Mouse (Mus musculus) ovary, postnatal 36 days (tissue): ENCODE data around the gene Gm37240.
A peak's percentile ranks its signal among the peaks of the same experiment; 100 is the strongest.

Experiments used
- DNase-seq: peaks from one replicate; pipeline ENCODE4 v3.0.0; 2022; ENCODE audit warnings: low spot score, mixed read lengths

The Gm37240 gene

GRCm38 (mm10) chr3:84529021-84529420 lies 1358.3 kb downstream of the Gm37240 start:
- DNase-seq = no peak

GRCm38 (mm10) chr3:84524952-84525351 lies 1362.4 kb downstream of the Gm37240 start:
- no peak for DNase-seq

GRCm38 (mm10) chr3:84516163-84516562 lies 1371.2 kb downstream of the Gm37240 start:
- DNase-seq = no peak

- no peak for DNase-seq
Observed at GRCm38 (mm10) chr3:84512774-84513515, 1374.4 kb downstream of the Gm37240 start.

- no peak for DNase-seq
Observed at GRCm38 (mm10) chr3:84505193-84505592, 1382.1 kb downstream of the Gm37240 start.

- no peak for DNase-seq
Observed at GRCm38 (mm10) chr3:84504291-84504690, 1383.0 kb downstream of the Gm37240 start.

- no peak for DNase-seq
Observed at GRCm38 (mm10) chr3:84502101-84502500, 1385.2 kb downstream of the Gm37240 start.

- DNase-seq = no peak
Observed at GRCm38 (mm10) chr3:84500491-84500890, 1386.8 kb downstream of the Gm37240 start.

- no peak for DNase-seq
Observed at GRCm38 (mm10) chr3:84497718-84498117, 1389.6 kb downstream of the Gm37240 start.

GRCm38 (mm10) chr3:84492657-84493056 lies 1394.7 kb downstream of the Gm37240 start:
- DNase-seq = no peak

- no peak for DNase-seq
Observed at GRCm38 (mm10) chr3:84492148-84492547, 1395.2 kb downstream of the Gm37240 start.

- DNase-seq = no peak
Observed at GRCm38 (mm10) chr3:84488716-84489115, 1398.6 kb downstream of the Gm37240 start.

GRCm38 (mm10) chr3:84484891-84485290 lies 1402.4 kb downstream of the Gm37240 start:
- no peak for DNase-seq

- no peak for DNase-seq
Observed at GRCm38 (mm10) chr3:84484333-84484732, 1403.0 kb downstream of the Gm37240 start.

- no peak for DNase-seq
Observed at GRCm38 (mm10) chr3:84482121-84482520, 1405.2 kb downstream of the Gm37240 start.

- peak; percentile 57 for DNase-seq
Observed at GRCm38 (mm10) chr3:84481104-84481503, 1406.2 kb downstream of the Gm37240 start.

GRCm38 (mm10) chr3:84480006-84480897 lies 1407.1 kb downstream of the Gm37240 start, which contains the start of gene Fhdc1:
Gene Fhdc1, minus strand, starts transcription at chr3:84480429.
- peak; percentile 77 for DNase-seq

- peak; percentile 69 for DNase-seq
Observed at GRCm38 (mm10) chr3:84479293-84480005, 1407.9 kb downstream of the Gm37240 start.

- DNase-seq = no peak
Observed at GRCm38 (mm10) chr3:84478896-84479292, 1408.4 kb downstream of the Gm37240 start.

GRCm38 (mm10) chr3:84478195-84478594 lies 1409.1 kb downstream of the Gm37240 start:
- DNase-seq = no peak

GRCm38 (mm10) chr3:84477498-84477897 lies 1409.8 kb downstream of the Gm37240 start:
- no peak for DNase-seq
